Mouse (Mus musculus): ENCODE data around the gene Tacr2. TPM values are rescaled to one million over a fixed set of nuclear protein-coding genes. Genes with fewer than 3 reads are reported as not detected.

Gene Tacr2
- total RNA-seq, 2 experiments from 2014 or later = not detected

GRCm38 (mm10) chr10:62237205-62237604 is 15.0 kb upstream of the Tacr2 start:
- DNase-seq = no peak
- intact Hi-C loops (cut with DNase I) = no loop called here

DNA sequence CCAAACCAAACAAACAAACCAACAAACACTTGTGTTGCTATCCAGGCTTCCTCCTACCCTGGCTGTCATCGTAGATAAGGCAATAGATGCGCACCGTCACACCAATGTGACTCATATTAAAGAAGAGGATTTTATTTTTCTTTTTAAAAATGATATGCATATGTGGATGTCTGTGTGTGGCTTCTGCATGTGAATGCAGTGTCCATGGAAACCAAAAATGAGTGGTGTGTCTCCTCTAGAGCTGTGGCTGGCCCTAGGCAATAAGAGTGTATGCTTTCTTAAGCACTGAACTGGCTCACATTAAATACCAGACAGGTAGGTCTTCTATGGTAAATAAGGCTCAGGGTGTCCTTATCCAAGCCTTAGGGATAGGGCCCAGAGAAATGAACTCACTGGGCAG is 13.6 kb upstream of the Tacr2 start:
- intact Hi-C loops (cut with DNase I) = no loop called here
- no peak for DNase-seq

GRCm38 (mm10) chr10:62239270-62239669 is 13.0 kb upstream of the Tacr2 start:
- intact Hi-C loops (cut with DNase I) = no loop called here

DNA sequence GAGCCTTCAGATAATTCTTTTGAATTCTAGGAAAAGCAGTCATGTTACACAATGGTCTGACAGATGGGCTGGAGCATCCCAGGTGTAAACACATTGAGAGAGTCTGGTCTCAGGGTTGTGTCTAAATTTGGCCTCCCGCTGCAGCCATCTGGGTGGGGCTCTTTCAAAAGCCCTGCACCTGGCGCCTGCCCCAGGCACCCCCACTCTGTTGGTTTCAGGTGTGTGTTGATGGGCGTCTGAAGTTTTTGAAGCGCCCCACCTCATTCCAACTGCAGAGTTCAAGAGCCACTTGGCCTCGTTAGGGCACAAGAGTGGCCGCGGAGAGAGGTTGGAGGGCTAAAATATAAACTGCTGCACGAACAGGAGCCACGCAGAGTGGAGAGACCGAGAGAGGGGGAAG is 9.9 kb upstream of the Tacr2 start:
- DNase-seq = no peak
- intact Hi-C loops (cut with DNase I) = loop anchor here (1.0 to 2.0 kb wide), 2 partner anchors 55 to 134 kb away; no protein-coding TSS in a partner anchor

More at GRCm38 (mm10) chr10:62239270-62239669, 13.0 kb upstream of the Tacr2 start:
- DNase-seq = peak; percentile 31 to 52

DNA sequence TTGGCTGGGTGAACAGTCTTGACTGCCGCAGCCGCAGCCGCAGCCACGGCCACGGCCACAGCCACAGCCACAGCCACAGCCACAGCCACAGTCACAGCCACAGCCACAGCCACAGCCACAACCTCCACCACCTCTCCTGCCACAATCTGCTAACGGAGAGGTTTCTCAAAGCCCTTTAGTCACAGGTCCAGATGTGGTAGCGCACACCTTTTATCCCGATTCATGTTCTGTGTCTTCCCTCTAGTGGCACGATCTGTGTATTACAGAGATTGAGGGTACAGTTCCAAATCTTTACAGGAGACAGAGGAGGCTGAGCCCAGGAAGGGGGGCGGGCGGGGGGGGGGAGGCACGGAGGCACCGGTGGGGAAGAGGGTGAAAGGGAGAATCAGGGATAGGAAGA is 9.3 kb upstream of the Tacr2 start:
- intact Hi-C loops (cut with DNase I) = loop anchor here (1.0 to 2.0 kb wide), 2 partner anchors 56 to 134 kb away; no protein-coding TSS in a partner anchor
- DNase-seq = peak in 1 of 2 experiments; percentile 21

DNA sequence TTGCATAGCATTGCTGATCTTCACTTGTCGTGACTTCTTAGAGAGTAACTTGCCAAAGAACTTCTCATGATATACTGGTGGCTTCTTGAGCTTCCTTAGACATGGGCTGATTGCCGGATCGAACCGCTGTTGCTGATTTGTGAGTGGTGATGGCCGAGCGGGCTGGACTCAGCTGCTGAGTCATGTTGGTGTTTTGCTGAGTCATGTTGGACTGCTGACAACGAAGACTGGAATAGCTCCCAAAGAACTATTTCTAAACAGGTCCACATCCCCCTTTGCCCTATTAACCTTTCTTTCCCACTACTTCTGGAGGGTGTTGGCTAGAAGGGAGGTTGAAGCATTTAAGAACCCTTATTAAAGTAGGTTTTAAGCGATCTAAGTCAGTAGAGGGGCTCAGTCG is 8.2 kb upstream of the Tacr2 start:
- intact Hi-C loops (cut with DNase I) = no loop called here
- DNase-seq = no peak

DNA sequence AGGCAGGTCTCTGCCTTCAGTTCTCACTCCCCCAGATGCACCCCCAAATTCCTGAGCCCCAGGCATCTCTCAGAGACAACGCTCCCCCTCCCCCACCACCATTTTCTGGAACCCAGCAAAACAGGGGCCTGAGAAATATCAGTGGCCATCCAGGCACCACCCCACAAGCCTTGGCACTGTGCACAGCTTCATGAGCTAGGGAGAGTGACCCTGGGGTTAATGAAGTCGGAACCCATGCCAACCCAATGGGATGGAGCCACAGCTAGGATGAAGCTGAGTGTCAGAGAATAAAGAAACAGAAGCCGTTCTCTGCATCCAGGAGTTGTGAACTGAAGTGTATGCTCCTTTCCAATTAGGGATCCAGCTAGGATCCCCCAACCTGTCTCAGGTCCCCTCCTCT is 5.1 kb upstream of the Tacr2 start:
- DNase-seq = no peak
- intact Hi-C loops (cut with DNase I) = loop anchor here (5.0 kb wide), 2 partner anchors 190 to 265 kb away; no protein-coding TSS in a partner anchor

GRCm38 (mm10) chr10:62247815-62248214 is 4.4 kb upstream of the Tacr2 start:
- no peak for DNase-seq
- intact Hi-C loops (cut with DNase I) = loop anchor here (5.0 kb wide), 2 partner anchors 191 to 266 kb away; no protein-coding TSS in a partner anchor

GRCm38 (mm10) chr10:62252496-62253235 is 428 bp downstream of the Tacr2 start:
- intact Hi-C loops (cut with DNase I) = no loop called here
- no peak for DNase-seq

DNA sequence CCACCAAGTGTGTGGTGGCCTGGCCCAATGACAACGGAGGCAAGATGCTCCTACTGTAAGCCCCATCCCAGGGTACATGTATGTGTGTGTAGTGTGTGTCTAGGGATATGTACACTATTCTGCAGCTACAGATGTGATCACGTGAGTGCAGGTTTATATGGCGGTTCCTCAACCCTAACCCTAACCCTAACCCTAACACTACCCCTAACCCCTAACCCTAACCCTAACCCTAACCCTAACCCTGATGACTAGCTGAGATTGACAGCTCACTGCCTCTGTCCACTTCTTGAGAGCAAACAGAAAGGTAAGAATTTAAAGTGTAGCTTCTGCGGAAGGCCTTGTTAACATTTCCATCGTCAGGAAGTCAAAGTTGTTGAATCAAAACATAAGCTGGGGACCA is 6.1 kb downstream of the Tacr2 start:
- DNase-seq = no peak
- intact Hi-C loops (cut with DNase I) = no loop called here

DNA sequence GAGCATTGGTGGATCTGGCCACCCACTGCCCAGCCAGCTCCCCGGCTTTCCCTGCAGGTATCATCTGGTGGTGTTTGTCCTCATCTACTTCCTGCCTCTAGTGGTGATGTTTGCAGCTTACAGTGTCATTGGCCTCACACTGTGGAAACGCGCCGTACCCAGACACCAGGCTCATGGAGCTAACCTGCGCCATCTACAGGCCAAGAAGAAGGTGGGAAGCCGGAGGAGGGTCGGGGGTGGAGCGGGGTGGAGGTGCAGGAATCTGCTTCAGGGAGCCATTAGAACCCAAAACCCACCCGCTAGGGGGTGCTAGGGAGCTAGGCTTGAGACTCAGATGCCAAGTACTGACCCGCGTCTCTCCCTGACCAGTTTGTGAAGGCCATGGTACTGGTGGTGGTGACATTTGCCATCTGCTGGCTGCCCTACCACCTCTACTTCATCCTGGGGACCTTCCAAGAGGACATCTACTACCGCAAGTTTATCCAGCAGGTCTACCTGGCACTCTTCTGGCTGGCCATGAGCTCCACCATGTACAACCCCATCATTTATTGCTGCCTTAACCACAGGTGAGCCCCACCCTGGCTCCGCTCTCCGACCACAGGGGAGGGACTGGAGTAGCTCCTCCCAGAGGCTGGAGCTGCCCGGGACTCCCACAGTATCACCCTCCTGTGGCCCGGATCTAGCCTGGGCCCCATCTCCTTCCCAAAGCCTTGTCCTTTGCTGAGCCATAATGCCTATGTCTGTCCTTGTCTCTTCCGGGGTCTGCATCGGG is 9.1 kb downstream of the Tacr2 start:
- intact Hi-C loops (cut with DNase I) = no loop called here
- DNase-seq = peak in 1 of 2 experiments; percentile 27

GRCm38 (mm10) chr10:62264299-62264698 is 12.1 kb downstream of the Tacr2 start:
- no peak for DNase-seq
- intact Hi-C loops (cut with DNase I) = no loop called here

- DNase-seq = no peak
- intact Hi-C loops (cut with DNase I) = no loop called here
Observed at GRCm38 (mm10) chr10:62269278-62269677, 17.0 kb downstream of the Tacr2 start.

DNA sequence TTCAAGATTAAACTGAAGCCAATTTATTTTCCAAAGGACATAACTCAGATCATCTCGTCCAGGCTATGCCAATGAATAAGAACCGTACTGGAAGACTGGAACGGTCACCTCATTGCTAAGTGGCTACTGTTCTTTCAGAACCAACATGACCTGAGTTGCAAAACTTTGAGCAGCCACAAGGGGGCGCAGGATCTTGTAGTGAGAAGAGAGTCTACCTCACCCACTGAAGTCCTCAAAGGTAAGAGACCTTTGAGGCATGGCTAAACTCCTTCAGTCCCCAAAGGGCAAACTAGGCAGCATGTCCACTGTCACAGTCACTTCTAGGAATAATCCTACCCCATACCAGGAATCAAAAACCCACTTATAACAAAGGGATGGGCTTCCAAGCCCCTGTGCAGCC is 23.0 kb downstream of the Tacr2 start:
- intact Hi-C loops (cut with DNase I) = loop anchor here (2.0 kb wide), 1 partner anchor 138 kb away; no protein-coding TSS in a partner anchor
- DNase-seq = peak; percentile 79

GRCm38 (mm10) chr10:62277499-62278293 is 25.5 kb downstream of the Tacr2 start:
- intact Hi-C loops (cut with DNase I) = no loop called here
- DNase-seq = no peak

- intact Hi-C loops (cut with DNase I) = no loop called here
Observed at GRCm38 (mm10) chr10:62279066-62279465, 26.8 kb downstream of the Tacr2 start.

DNA sequence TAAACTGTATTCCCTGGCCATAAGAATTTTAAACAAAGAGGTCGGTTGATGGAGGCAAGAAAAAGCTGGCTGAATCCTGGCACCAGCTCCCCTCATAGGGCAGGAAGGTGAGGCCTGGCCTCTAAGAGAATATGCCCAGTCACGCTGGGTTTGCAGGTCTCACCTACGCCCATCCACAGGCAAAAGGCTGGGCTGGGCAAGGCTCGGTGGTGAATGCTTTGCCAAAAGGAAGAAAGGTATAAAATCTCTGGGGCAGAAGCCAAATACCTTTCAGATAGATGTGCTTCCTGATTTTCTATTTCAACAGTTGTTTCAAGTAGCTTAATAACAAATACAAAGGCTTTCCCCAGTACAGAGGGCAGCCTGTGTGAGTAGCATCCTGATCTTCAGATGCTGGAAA is 27.4 kb downstream of the Tacr2 start:
- intact Hi-C loops (cut with DNase I) = no loop called here

More at GRCm38 (mm10) chr10:62279066-62279465, 26.8 kb downstream of the Tacr2 start:
- no peak for DNase-seq

GRCm38 (mm10) chr10:62282782-62283181 is 30.5 kb downstream of the Tacr2 start:
- intact Hi-C loops (cut with DNase I) = no loop called here
- no peak for DNase-seq

More for the DNA sequence above, 27.4 kb downstream of the Tacr2 start:
- DNase-seq = no peak

- DNase-seq = no peak
- intact Hi-C loops (cut with DNase I) = no loop called here
Observed at GRCm38 (mm10) chr10:62283206-62283792, 31.1 kb downstream of the Tacr2 start.

DNA sequence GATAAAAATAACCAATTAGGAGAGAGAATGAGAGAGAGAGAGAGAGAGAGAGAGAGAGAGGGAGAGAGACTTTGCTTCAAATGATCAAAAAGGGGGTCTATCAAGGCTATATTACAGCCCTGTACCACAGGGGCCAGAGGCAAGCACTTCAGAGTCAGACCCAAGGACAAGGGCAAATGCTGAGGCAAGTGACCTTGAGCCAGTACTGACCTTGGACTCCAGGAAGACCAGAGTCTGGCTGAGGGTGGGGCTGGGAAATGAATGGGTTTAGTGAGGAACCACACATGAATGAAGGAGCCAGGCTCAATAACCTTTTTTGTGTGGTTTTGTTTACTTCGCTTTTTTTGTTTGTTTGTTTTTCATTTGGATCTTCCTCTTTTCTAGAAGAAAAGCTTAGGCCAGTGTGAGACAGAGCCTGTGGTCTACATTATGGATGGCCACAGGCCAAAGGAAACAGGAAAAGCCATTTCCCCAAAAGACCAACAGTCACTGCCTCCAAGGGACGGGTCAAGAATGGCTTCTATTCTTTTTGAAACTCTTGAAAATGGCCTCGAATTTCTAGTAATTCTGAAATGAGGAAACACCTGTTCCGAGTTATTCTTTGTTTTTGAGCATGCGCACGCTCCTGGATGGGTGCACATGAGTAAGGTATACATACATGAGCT is 35.4 kb downstream of the Tacr2 start:
- no peak for DNase-seq
- intact Hi-C loops (cut with DNase I) = no loop called here
